Mouse (Mus musculus) heart, postnatal 25 days (tissue): ENCODE measurements at regions not wholly inside any gene's neighbourhood (a gene's known extent, or its start where the extent isn't known, plus 50 kb on each side); places are given as distances from the start of the nearest gene placed in this dataset.
A peak's percentile ranks its signal among the peaks of the same experiment; 100 is the strongest.

Experiments
- DNase-seq: peaks from one replicate; pipeline ENCODE4 v3.0.0; 2022; ENCODE audit warnings: low spot score
- intact Hi-C: fragments of 180-260 bp; cut with DNase I; formaldehyde crosslinking; loops from one replicate; pipeline ENCODE4 v1.15.1; 2025

DNA sequence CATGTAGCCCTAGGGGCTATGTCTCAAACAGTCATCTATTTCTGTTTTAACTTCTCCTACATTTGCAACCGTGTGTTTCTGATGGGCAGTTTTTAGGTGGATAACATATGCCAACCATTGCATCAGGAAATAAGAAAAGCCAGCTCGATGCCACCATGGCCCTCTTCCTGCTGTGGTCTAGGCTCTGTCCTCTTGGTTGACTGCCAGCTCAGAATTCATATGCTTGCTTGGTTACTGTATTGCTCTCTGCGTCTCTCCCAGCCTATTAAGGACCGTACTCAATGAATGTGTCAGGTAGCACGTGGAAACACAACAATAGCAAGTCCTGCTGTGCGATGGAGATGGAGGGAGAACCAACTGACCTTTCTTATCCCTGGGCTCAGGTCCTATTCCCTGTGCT is 174.4 kb upstream of the 9630041A04Rik start:
- DNase-seq: no peak
- intact Hi-C loops: loop anchor here (10.0 kb wide), 1 partner anchor 372 kb away; no protein-coding TSS in a partner anchor

GRCm38 (mm10) chr9:101677563-101677962 is 184.1 kb upstream of the 9630041A04Rik start:
- intact Hi-C loops: loop anchor here (5.0 to 10.0 kb wide), 2 partner anchors 265 to 587 kb away; no protein-coding TSS in a partner anchor
- no peak for DNase-seq

- intact Hi-C loops: loop anchor here (10.0 kb wide), 1 partner anchor 595 kb away; no protein-coding TSS in a partner anchor
- DNase-seq: no peak
Observed at GRCm38 (mm10) chr9:101670111-101670510, 191.5 kb upstream of the 9630041A04Rik start.

DNA sequence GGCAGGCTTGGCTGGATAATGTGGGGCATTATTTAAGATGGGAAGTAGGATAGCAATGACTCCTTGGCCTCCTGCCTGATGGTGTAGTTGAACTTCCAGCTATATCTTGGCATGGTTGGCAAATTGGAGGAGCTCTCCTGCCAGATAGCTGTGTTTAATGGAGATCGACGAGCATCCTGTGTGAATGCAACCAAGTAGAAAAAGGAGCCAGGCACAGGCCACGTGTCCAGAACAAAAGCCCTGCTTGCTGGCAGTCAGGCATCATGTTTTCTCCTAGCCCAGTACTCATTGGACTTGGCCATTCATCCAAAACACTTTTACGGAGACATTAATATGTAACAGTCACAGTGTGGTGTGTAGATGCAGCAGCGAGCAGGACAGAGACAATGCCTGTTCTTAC is 211.8 kb upstream of the 9630041A04Rik start:
- intact Hi-C loops: no loop called here
- DNase-seq: no peak

- DNase-seq: no peak
Observed at GRCm38 (mm10) chr9:101641524-101641923, 220.1 kb upstream of the 9630041A04Rik start.

GRCm38 (mm10) chr9:101640598-101640997 is 221.0 kb upstream of the 9630041A04Rik start:
- no peak for DNase-seq
- intact Hi-C loops: no loop called here

More at GRCm38 (mm10) chr9:101641524-101641923, 220.1 kb upstream of the 9630041A04Rik start:
- intact Hi-C loops: no loop called here

DNA sequence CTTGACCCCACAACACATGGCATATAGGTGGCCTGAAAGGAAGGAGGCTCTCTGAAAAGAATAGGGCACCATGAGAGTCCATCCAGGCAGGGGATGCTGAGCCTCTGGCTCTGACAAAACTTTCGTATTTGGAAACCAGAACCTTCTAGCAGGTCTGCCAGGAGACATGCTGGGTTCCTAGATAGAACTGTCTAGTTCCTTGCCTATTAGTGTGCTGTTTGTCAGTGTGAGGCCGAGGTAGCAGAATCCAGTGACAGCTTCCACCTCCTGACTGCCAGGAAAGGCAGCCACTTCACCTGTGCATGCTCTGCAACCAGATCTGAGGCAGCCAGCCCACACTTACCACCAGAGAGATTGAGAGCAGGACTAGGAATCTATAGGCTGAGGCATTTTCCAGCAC is 245.4 kb upstream of the 9630041A04Rik start:
- no peak for DNase-seq
- intact Hi-C loops: no loop called here

DNA sequence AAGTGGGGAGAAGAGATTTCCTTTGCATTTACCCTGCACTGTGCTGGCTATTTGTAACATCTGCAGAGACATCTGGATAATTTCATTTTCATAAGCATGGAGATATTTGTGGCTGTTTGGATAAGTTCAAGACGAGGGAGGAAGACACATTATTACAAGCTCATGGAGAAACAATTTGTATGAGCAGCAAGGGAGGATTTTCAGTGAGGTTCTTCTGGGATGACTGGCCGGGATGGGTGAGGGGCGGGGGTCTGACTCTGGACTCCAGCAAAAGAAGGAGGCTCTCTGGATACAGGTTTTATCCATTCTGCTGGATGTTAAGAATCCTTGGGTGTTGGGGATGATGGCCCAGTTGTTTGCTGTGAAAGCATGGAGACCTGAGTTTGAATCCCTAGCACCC is 246.5 kb upstream of the 9630041A04Rik start:
- intact Hi-C loops: no loop called here
- no peak for DNase-seq

DNA sequence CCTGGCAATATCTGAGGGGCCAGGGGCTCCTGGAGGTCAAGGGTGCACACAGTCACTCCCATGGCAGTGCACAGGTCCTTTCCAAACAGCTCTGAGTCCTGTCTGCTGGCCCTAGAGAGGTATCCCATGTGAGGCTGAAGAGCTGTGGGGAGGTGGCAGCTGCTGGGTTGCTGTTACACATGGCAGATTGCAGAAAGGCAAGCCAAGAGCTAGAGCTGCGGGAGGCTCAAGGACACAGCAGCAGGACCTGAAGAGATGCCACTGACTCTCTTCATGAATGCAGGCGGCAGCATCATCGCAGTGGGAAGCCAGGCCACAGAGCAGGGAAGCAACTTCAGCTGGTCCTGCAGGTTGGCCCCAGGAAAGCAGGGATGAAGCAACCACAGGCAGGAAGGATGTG is 247.7 kb upstream of the 9630041A04Rik start:
- intact Hi-C loops: no loop called here
- no peak for DNase-seq

GRCm38 (mm10) chr9:101613471-101613870 is 248.2 kb upstream of the 9630041A04Rik start:
- intact Hi-C loops: no loop called here

GRCm38 (mm10) chr9:101612971-101613370 is 248.7 kb upstream of the 9630041A04Rik start:
- intact Hi-C loops: no loop called here
- DNase-seq: no peak

More at GRCm38 (mm10) chr9:101613471-101613870, 248.2 kb upstream of the 9630041A04Rik start:
- peak; percentile 12 for DNase-seq

DNA sequence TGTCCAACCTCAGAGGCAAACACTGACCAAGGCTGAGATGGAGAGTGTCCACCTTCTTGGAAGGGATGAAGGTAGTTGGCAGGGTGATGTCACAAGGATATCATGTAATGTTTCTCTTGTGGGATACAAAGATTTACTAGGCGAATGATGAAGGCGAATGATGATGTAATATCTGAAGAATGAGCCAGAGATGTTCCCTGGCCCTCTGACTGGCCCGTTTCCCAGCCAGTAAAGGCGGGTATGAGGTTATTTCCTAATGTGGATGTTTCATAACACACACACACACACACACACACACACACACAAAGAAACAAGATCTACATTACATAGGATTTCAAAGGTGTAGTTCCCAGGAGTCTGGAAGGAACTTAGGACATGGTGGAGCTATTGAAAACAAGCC is 249.1 kb upstream of the 9630041A04Rik start:
- intact Hi-C loops: no loop called here
- peak; percentile 23 for DNase-seq

DNA sequence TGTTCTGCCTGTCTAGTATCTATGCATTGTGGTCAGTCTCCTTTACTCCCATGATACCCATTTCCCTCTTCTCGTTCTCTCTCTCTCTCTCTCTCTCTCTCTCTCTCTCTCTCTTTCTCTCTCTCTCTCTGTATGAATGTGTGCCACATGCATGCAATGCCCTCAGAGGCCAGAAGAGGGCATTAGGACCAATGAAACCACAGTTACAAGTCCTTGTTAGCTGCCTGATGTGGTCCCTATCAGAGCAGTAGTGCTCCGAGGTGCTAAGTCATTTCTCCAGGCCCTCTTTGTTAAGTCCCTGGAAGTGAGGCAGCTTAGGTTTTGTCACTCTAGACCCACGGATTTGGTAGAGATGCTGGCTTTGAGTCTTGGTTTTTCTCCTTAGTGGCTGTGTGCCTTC is 250.2 kb upstream of the 9630041A04Rik start:
- intact Hi-C loops: no loop called here
- DNase-seq: no peak

GRCm38 (mm10) chr9:101610806-101611443 is 250.7 kb upstream of the 9630041A04Rik start:
- intact Hi-C loops: no loop called here
- DNase-seq: no peak

DNA sequence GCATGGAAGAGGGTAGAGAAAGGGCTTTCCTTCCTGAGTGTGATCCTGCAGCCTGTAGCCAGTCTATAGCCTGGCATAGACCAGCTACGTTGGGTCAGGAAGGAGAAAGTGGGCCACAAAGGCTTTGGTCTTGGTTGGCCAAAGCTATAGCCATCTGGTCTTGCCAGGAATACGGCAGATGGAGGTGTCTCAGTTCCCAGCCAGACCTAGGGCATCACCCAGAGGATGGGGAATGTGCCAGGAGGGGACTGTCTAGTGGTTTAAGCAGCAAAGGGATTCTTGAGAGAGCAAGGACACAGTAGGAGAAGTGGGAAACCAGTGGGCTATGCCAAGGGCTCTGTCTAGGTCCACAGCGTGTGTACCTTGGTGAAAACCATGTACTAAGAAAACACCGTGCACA is 251.3 kb upstream of the 9630041A04Rik start:
- intact Hi-C loops: no loop called here

GRCm38 (mm10) chr9:101602799-101603198 is 258.8 kb upstream of the 9630041A04Rik start:
- intact Hi-C loops: no loop called here
- DNase-seq: no peak

More for the DNA sequence above, 251.3 kb upstream of the 9630041A04Rik start:
- DNase-seq: no peak

DNA sequence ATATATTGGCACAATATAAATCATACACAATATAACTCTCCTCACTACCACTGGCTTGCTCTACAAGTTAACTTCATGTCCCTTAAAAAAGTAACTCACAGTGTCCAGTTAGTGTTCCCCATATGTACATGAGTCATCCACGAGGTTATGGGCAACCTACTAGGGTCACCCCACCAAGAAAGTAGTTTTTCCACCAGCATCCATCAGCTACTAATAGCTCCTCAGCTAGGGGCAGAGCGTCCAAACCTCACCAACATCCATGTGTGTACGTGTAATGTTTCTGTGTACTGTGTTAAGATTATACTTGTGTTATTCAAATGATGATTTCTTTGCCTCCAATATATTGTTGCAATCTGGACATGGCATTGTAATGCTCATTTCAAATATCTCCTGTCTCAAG is 264.7 kb upstream of the 9630041A04Rik start:
- intact Hi-C loops: no loop called here
- DNase-seq: no peak

DNA sequence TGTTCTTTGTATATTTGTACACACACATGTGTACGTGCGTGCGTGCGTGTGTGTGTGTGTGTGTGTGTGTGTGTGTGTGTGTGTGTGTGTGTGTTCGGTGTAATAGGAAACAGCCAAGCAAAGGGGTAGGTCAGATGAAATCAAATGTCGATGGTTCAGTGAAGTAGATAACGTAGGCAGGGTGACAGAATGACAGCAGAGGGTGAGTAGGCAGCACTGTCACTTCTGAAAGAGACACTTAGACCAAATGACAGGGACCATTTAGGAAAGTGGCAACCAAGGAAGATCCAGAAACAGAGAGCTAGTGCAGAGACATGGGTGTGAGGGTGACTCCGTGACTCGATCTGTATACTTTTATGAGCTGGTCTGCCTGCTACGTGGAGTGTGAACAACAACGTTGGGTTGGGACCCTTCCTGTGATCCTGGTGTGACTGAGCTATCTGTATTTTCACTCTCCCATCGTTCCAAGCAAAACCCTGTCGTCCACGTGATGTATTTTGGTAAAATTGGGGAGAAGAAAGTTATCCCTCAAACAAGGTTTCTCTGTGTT is 266.5 kb upstream of the 9630041A04Rik start:
- no peak for DNase-seq
- intact Hi-C loops: no loop called here

- no peak for DNase-seq
- intact Hi-C loops: no loop called here
Observed at GRCm38 (mm10) chr9:101592621-101593020, 269.0 kb upstream of the 9630041A04Rik start.

DNA sequence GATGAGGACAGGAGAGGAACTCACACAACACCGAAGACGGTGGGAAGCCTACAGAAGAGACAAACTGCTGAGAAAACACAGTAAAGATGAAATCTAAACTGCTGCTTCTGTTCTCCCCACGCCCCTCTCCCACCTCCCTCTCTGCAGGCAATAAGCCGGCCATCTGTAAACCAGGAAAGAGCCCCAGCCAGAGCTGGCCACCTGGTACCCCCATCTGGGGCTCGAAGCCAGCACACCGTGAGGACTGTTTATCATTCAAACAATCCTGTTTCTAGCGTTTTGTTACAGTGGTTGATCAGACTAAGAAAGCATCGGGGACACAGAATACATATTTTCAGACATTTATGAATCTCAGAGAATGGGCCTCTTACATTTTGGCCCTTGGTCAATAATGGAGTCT is 270.0 kb upstream of the 9630041A04Rik start:
- intact Hi-C loops: no loop called here
- DNase-seq: no peak

DNA sequence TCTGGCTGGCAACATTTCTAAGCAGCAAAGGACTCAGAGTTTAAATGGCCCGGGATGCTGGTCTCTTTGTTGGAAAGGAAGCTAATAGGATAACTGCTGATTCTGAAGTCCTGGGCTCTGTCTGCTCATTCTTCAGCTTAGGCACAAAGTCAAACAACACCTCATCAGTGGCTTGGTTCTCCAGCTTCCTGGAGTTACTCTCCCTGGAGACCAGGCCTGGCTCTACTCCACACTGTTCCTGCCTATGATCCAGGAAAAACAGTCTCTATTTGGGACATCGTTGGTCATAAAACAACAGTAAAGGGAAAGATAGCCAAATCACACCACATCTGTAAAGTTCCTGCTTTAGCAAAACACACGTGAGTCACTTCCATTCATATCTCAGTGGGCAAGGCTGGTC is 271.3 kb upstream of the 9630041A04Rik start:
- DNase-seq: peak; percentile 72
- intact Hi-C loops: no loop called here

- intact Hi-C loops: no loop called here
- no peak for DNase-seq
Observed at GRCm38 (mm10) chr9:101581064-101581463, 280.6 kb upstream of the 9630041A04Rik start.
